Mouse (Mus musculus): ENCODE measurements around the gene Tiparp.

DNA sequence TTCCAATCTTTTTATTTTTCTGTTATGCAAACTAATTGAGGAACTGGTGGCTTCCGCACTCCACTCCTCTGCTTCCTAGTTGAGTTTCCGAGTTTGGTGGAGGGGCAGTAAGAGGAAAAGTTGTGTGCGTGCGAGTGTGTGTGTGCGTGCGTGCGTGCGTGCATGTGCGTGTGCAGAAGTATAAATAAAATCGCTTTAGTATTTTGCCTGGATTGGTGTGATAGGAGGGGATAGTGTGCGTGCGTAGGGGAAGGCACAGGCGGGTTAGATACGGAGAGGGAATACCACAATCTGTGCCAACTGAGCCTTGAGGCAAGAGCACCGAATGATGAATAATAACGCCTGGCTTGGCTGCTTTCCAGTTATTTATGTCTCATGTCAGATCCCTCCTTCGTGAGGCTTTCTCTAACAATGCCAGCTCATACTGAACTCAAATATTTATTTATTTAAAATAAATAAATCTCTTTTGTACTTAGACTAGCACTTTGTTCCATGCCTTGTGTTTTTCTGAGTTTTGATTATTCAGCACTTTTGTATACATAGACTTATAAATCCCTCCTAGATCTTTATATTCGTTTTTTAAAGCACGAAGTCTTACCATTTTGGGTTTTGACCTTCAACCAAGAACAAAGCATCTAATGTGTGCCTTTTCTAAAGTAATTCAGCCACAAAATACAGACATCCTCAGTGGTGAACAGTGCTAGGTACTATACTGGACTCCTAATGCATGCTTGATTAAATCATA, 1.4 kb downstream of the Tiparp start:
- no peak for TF ChIP-seq CTCF (IDR thresholded peaks at IDR 0.05; ENCODE audit: borderline replicate concordance, control insufficient read depth, extremely low read depth, insufficient read depth, low read length, poor library complexity)
- no peak for TF ChIP-seq POLR2A (IDR thresholded peaks at IDR 0.05; ENCODE audit: control insufficient read depth, extremely low read depth, insufficient read depth, low read length, poor library complexity)

All from thymus, adult 2 months (tissue).